Mouse (Mus musculus): ENCODE results near the gene Nfkbib. TPM values are rescaled to one million over a fixed set of nuclear protein-coding genes. Genes with fewer than 3 reads are reported as not detected.

The Nfkbib gene
- polyA plus RNA-seq, 1 experiment from 2014 or later, result 45.6 TPM

DNA sequence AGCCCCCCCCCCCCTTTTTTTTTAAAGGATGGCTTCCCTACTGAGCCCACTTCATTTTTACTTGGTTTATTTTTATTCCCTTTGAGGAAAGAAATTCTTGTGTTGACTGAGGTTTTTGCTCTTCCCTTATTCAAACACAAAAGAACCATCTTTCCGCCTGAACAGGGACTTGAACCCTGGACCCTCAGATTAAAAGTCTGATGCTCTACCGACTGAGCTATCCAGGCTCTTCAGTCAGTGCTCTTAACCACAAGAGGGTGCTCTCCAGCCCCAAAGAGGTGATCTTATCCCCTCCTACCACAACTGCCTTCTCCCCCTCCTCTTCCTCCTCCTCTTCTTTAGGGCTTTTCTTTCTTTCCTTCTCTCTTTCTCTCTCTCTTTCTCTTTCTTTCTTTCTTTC lies 26.5 kb upstream of the Nfkbib start:
- WGBS, result 44% methylated on average over 2 of the region's 2 CpGs

GRCm38 (mm10) chr7:28792391-28793185 lies 25.3 kb upstream of the Nfkbib start:
- Histone ChIP-seq H3K4me2 (ENCODE audit: low read depth, low read length, severe bottlenecking) (no peak overlapping the region), H3K4me3 (ENCODE audit: low read depth, low read length) (no peak overlapping the region), H3K27ac (ENCODE audit: low read depth, low read length) (no peak overlapping the region), H3K36me3 (ENCODE audit: control insufficient read depth, insufficient read depth, low read length) (no peaks in the 10 kb centered on the region), H3K9me3 (ENCODE audit: control insufficient read depth, low read length) (no peaks in the 10 kb centered on the region), H3K27me3 (ENCODE audit: control insufficient read depth, insufficient read depth, low read length) (no peaks in the 10 kb centered on the region), H3K9ac (ENCODE audit: low read length) (no peak overlapping the region), H3K4me1 (replicated peaks; ENCODE audit: control insufficient read depth, insufficient read depth, low read length) (no peaks in the 10 kb centered on the region)
- ATAC-seq (replicated peaks; ENCODE audit: low FRiP score), result no peak
- WGBS, result 80% methylated on average over 13 of the region's 14 CpGs
- no peak for DNase-seq (ENCODE audit: low spot score)

More for the DNA sequence above, 26.5 kb upstream of the Nfkbib start:
- Histone ChIP-seq H3K9me3 (ENCODE audit: control insufficient read depth, low read length) (no peaks in the 10 kb centered on the region), H3K4me3 (ENCODE audit: low read depth, low read length) (no peak overlapping the region), H3K4me1 (replicated peaks; ENCODE audit: control insufficient read depth, insufficient read depth, low read length) (no peaks in the 10 kb centered on the region), H3K36me3 (ENCODE audit: control insufficient read depth, insufficient read depth, low read length) (no peaks in the 10 kb centered on the region), H3K27ac (ENCODE audit: low read depth, low read length) (no peak overlapping the region), H3K27me3 (ENCODE audit: control insufficient read depth, insufficient read depth, low read length) (no peaks in the 10 kb centered on the region), H3K4me2 (ENCODE audit: low read depth, low read length, severe bottlenecking) (no peak overlapping the region), H3K9ac (ENCODE audit: low read length) (no peak overlapping the region)
- ATAC-seq (replicated peaks; ENCODE audit: low FRiP score), result no peak
- no peak for DNase-seq (ENCODE audit: low spot score)

GRCm38 (mm10) chr7:28791706-28792105 lies 24.4 kb upstream of the Nfkbib start:
- Histone ChIP-seq H3K4me2 (ENCODE audit: low read depth, low read length, severe bottlenecking) (no peak overlapping the region), H3K27me3 (ENCODE audit: control insufficient read depth, insufficient read depth, low read length) (no peaks in the 10 kb centered on the region), H3K9ac (ENCODE audit: low read length) (no peak overlapping the region), H3K9me3 (ENCODE audit: control insufficient read depth, low read length) (no peaks in the 10 kb centered on the region), H3K4me3 (ENCODE audit: low read depth, low read length) (no peak overlapping the region), H3K36me3 (ENCODE audit: control insufficient read depth, insufficient read depth, low read length) (no peaks in the 10 kb centered on the region), H3K4me1 (replicated peaks; ENCODE audit: control insufficient read depth, insufficient read depth, low read length) (no peaks in the 10 kb centered on the region), H3K27ac (ENCODE audit: low read depth, low read length) (no peak overlapping the region)
- DNase-seq (ENCODE audit: low spot score), result no peak
- no peak for ATAC-seq (replicated peaks; ENCODE audit: low FRiP score)

DNA sequence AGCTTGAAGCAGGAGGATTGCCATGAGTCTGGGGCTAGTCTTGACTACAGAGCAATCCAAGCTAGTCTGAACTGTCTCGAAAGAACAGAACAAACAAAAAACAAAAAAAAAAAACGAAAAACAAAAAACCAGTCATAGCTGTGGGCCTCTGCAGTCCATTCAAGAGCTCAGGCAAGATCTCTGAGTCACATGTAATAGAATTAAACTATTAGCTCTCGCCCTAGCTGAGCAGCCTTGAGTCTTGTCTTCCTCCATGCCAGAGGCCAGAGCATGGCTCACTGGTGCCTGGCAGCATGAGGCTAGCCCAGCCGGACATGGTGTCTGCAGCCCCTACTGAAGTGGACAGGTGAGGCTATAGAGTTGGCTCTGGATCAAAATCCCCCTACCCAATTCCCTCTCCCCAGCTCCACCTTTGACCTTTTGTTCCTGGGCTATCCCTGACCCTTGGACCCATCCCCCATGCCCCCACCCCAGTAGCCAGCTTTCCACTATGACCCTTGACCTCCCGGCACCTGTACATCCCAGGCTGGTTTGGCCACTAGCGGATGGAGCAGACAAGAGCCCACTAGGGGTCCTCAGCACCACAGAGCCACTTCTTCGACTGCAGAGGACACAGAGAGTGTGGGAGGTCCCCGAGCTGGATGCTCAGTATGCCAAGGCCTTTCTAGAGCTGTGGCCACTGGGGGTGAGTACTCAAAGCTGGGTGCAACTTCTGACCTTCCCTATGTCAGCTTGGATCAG lies 22.9 kb upstream of the Nfkbib start:
- no peaks in the 10 kb centered on the region for H3K9me3 ChIP-seq (ENCODE audit: control insufficient read depth, low read length)
- no peak overlapping the region for H3K9ac ChIP-seq (ENCODE audit: low read length)
- WGBS, result 49% methylated on average over 8 of the region's 8 CpGs
- no peak overlapping the region for H3K4me2 ChIP-seq (ENCODE audit: low read depth, low read length, severe bottlenecking)
- no peaks in the 10 kb centered on the region for H3K27me3 ChIP-seq (ENCODE audit: control insufficient read depth, insufficient read depth, low read length)
- no peaks in the 10 kb centered on the region; the same call in 1 of the 2 replicates for H3K36me3 ChIP-seq (ENCODE audit: control insufficient read depth, insufficient read depth, low read length)
- no peak overlapping the region for H3K4me3 ChIP-seq (ENCODE audit: low read depth, low read length)
- ATAC-seq (replicated peaks; ENCODE audit: low FRiP score), result no peak
- H3K4me1 ChIP-seq (replicated peaks; ENCODE audit: control insufficient read depth, insufficient read depth, low read length), result no peaks in the 10 kb centered on the region
- no peak overlapping the region for H3K27ac ChIP-seq (ENCODE audit: low read depth, low read length)
- no peak for DNase-seq (ENCODE audit: low spot score)

- DNase-seq (ENCODE audit: low spot score) (no peak), ATAC-seq (replicated peaks; ENCODE audit: low FRiP score) (no peak)
- H3K4me3 ChIP-seq (ENCODE audit: low read depth, low read length), result no peak overlapping the region
- no peaks in the 10 kb centered on the region for H3K27me3 ChIP-seq (ENCODE audit: control insufficient read depth, insufficient read depth, low read length)
- no peaks in the 10 kb centered on the region for H3K9me3 ChIP-seq (ENCODE audit: control insufficient read depth, low read length)
- no peak overlapping the region for H3K27ac ChIP-seq (ENCODE audit: low read depth, low read length)
- no peaks in the 10 kb centered on the region for H3K4me1 ChIP-seq (replicated peaks; ENCODE audit: control insufficient read depth, insufficient read depth, low read length)
- no peak overlapping the region for H3K9ac ChIP-seq (ENCODE audit: low read length)
- H3K36me3 ChIP-seq (ENCODE audit: control insufficient read depth, insufficient read depth, low read length), result no peaks in the 10 kb centered on the region; the same call in 1 of the 2 replicates
- 83% methylated on average over 3 of the region's 3 CpGs for WGBS
- H3K4me2 ChIP-seq (ENCODE audit: low read depth, low read length, severe bottlenecking), result no peak overlapping the region
Observed at GRCm38 (mm10) chr7:28789235-28789634, 21.9 kb upstream of the Nfkbib start.

DNA sequence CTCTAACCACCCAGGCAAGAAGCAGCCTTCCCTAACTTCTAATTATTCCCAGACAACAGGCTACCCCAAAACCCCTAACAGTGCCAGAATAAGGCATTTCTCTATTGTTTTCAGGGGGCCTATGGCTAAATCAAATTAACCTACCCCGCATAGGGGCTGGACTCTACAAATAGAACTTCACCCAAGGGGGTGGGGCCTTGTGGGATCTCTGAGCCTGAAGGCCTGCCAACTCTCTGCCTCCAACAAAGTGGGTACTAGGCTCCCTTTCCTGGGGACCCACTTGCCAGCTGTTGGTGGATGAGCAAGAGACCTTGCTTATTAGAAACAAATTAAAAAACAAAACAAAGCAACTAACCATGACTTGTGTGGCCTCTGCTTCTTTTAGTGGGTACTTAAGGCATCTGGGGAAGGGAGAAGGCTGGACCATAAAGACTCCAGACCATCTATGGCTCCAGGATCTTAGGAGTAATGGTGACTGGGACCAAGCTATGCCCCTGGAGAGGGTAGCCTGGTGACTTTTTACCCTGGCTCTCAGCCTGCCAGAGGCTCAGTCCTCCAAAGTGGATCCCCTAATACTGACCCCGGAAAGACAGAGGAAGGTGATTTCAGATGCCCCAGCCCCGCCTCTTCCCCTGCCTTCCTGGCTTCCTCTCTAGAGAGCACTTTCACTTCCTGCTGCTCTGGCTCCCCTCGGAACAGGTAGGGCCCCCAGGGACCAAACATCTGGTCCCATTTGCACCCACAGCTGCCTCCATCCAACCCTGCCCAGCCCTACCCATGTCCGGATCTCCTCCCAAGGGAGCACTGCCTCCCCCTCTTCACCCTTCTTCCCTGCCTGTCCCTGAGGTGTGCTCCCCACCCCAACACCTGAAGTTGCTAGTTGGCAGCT lies 21.2 kb upstream of the Nfkbib start, which contains the start of gene Rinl:
Gene Rinl, plus strand, starts transcription at position 663 of the 889 bp plus-strand sequence.
- H3K9me3 ChIP-seq (ENCODE audit: control insufficient read depth, low read length), result no peaks in the 10 kb centered on the region
- H3K36me3 ChIP-seq (ENCODE audit: control insufficient read depth, insufficient read depth, low read length), result no peaks in the 10 kb centered on the region; the same call in 1 of the 2 replicates
- H3K27ac ChIP-seq (ENCODE audit: low read depth, low read length), result no peak within 1 kb of the TSS
- no peak for DNase-seq (ENCODE audit: low spot score)
- 72% methylated on average over 5 of the region's 5 CpGs for WGBS
- ATAC-seq (replicated peaks; ENCODE audit: low FRiP score), result no peak
- no peak within 1 kb of the TSS for H3K4me3 ChIP-seq (ENCODE audit: low read depth, low read length)
- H3K9ac ChIP-seq (ENCODE audit: low read length), result no peak within 1 kb of the TSS
- H3K4me1 ChIP-seq (replicated peaks; ENCODE audit: control insufficient read depth, insufficient read depth, low read length), result no peaks in the 10 kb centered on the region
- H3K4me2 ChIP-seq (ENCODE audit: low read depth, low read length, severe bottlenecking), result no peak within 1 kb of the TSS
- H3K27me3 ChIP-seq (ENCODE audit: control insufficient read depth, insufficient read depth, low read length), result no peaks in the 10 kb centered on the region

DNA sequence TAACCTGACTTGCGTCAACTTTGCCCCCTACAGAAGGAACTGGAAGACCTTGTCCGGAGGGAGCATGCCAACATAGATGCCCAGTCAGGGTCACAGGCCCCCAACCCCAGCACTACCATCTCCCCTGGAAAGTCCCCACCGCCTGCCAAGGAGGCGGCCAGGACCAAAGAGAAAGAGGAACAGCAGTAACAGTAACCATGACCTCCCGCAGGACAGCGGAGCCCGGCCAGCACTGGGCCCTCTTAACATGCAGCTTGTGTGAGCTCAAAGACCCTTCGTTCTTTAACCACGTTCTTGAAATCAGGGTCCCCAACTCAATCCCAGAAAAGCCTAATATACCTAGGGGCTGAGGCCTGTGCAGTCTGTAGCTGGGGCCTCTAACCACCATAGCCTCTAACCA lies 20.6 kb upstream of the Nfkbib start:
- ATAC-seq (replicated peaks; ENCODE audit: low FRiP score) (no peak), DNase-seq (ENCODE audit: low spot score) (no peak)
- no peak overlapping the region for H3K4me2 ChIP-seq (ENCODE audit: low read depth, low read length, severe bottlenecking)
- H3K27me3 ChIP-seq (ENCODE audit: control insufficient read depth, insufficient read depth, low read length), result no peaks in the 10 kb centered on the region
- no peak overlapping the region for H3K4me3 ChIP-seq (ENCODE audit: low read depth, low read length)
- 96% methylated on average over 9 of the region's 9 CpGs for WGBS
- no peaks in the 10 kb centered on the region for H3K9me3 ChIP-seq (ENCODE audit: control insufficient read depth, low read length)
- no peak overlapping the region for H3K27ac ChIP-seq (ENCODE audit: low read depth, low read length)
- H3K36me3 ChIP-seq (ENCODE audit: control insufficient read depth, insufficient read depth, low read length), result no peaks in the 10 kb centered on the region; the same call in 1 of the 2 replicates
- H3K4me1 ChIP-seq (replicated peaks; ENCODE audit: control insufficient read depth, insufficient read depth, low read length), result no peaks in the 10 kb centered on the region
- no peak overlapping the region for H3K9ac ChIP-seq (ENCODE audit: low read length)

DNA sequence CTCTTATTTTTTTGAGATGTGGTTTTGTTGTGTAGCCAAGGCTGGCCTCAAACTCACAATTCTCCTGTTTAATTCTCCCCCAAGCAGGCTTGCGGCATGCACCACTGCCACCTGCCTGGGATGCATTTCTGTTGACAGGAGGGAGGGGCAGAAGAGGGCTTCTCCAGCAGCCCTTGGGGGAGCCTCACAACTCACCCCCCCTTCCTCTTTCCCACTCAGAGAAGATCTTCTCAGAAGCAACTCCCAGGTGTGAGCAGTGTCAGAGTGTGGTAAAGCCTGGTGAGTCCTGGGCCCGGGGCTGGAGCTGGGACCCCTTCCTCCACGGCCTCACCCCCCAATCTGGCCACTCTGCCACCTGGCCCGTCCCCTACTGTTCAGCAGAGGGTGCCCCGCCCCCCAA lies 17.8 kb upstream of the Nfkbib start:
- WGBS, result 77% methylated on average over 5 of the region's 5 CpGs

More for the DNA sequence above, 17.8 kb upstream of the Nfkbib start:
- Histone ChIP-seq H3K27ac (ENCODE audit: low read depth, low read length) (no peak overlapping the region), H3K9me3 (ENCODE audit: control insufficient read depth, low read length) (no peaks in the 10 kb centered on the region), H3K4me2 (ENCODE audit: low read depth, low read length, severe bottlenecking) (no peak overlapping the region), H3K4me1 (replicated peaks; ENCODE audit: control insufficient read depth, insufficient read depth, low read length) (no peaks in the 10 kb centered on the region), H3K4me3 (ENCODE audit: low read depth, low read length) (no peak overlapping the region), H3K27me3 (ENCODE audit: control insufficient read depth, insufficient read depth, low read length) (no peaks in the 10 kb centered on the region), H3K36me3 (ENCODE audit: control insufficient read depth, insufficient read depth, low read length) (no peaks in the 10 kb centered on the region; the same call in 1 of the 2 replicates), H3K9ac (ENCODE audit: low read length) (no peak overlapping the region)
- ATAC-seq (replicated peaks; ENCODE audit: low FRiP score) (no peak), DNase-seq (ENCODE audit: low spot score) (no peak)
